Mouse (Mus musculus): ENCODE results near the gene Gstt4. TPM values are rescaled to one million over a fixed set of nuclear protein-coding genes. Genes with fewer than 3 reads are reported as not detected.

Gene Gstt4
- polyA plus RNA-seq, 1 experiment from 2014 or later, result not detected

Other genes starting within 250 kb of the Gstt4 start
- gene Ggt5, start 233.2 kb downstream of the Gstt4 start, polyA plus RNA-seq (2015; fragmentation: Nextera tagmentation; extraction: Ambion mirVana), result 0.96 and 2.0 TPM in 2 replicates
- 1.6 and 2.8 TPM in 2 replicates for gene Susd2, start 178.5 kb downstream of the Gstt4 start, polyA plus RNA-seq (2015; fragmentation: Nextera tagmentation; extraction: Ambion mirVana)
- 30.0 and 33.9 TPM in 2 replicates for gene Cabin1, start 58.2 kb downstream of the Gstt4 start, polyA plus RNA-seq (2015; fragmentation: Nextera tagmentation; extraction: Ambion mirVana)
- 77.3 and 79.2 TPM in 2 replicates for gene Ddt, start 49.1 kb downstream of the Gstt4 start, polyA plus RNA-seq (2015; fragmentation: Nextera tagmentation; extraction: Ambion mirVana)
- gene Gm20441, start 41.6 kb downstream of the Gstt4 start, polyA plus RNA-seq (2015; fragmentation: Nextera tagmentation; extraction: Ambion mirVana), result not detected in 2 replicates
- gene Gstt3, start 41.1 kb downstream of the Gstt4 start, polyA plus RNA-seq (2015; fragmentation: Nextera tagmentation; extraction: Ambion mirVana), result 11.8 and 16.7 TPM in 2 replicates
- gene Gstt1, start 24.0 kb downstream of the Gstt4 start, polyA plus RNA-seq (2015; fragmentation: Nextera tagmentation; extraction: Ambion mirVana), result 9.9 and 17.6 TPM in 2 replicates
- 5.9 and 9.1 TPM in 2 replicates for gene Gstt2, start 14.9 kb upstream of the Gstt4 start, polyA plus RNA-seq (2015; fragmentation: Nextera tagmentation; extraction: Ambion mirVana)
- 1,667 and 1,727 TPM in 2 replicates for gene Mif, start 37.7 kb upstream of the Gstt4 start, polyA plus RNA-seq (2015; fragmentation: Nextera tagmentation; extraction: Ambion mirVana)
- 2.6 and 3.9 TPM in 2 replicates for gene Derl3, start 70.9 kb upstream of the Gstt4 start, polyA plus RNA-seq (2015; fragmentation: Nextera tagmentation; extraction: Ambion mirVana)
- 229 and 250 TPM in 2 replicates for gene Smarcb1, start 99.1 kb upstream of the Gstt4 start, polyA plus RNA-seq (2015; fragmentation: Nextera tagmentation; extraction: Ambion mirVana)
- gene Chchd10, start 110.6 kb upstream of the Gstt4 start, polyA plus RNA-seq (2015; fragmentation: Nextera tagmentation; extraction: Ambion mirVana), result 9.4 and 9.5 TPM in 2 replicates
- 123 and 136 TPM in 2 replicates for gene Mmp11, start 114.0 kb upstream of the Gstt4 start, polyA plus RNA-seq (2015; fragmentation: Nextera tagmentation; extraction: Ambion mirVana)
- gene Gm867, start 118.1 kb upstream of the Gstt4 start, polyA plus RNA-seq (2015; fragmentation: Nextera tagmentation; extraction: Ambion mirVana), result 0.61 TPM in 1 of 2 replicates, not detected in the other
- 0.37 and 1.1 TPM in 2 replicates for gene Vpreb3, start 120.5 kb upstream of the Gstt4 start, polyA plus RNA-seq (2015; fragmentation: Nextera tagmentation; extraction: Ambion mirVana)
- gene Gm5134, start 132.0 kb upstream of the Gstt4 start, polyA plus RNA-seq (2015; fragmentation: Nextera tagmentation; extraction: Ambion mirVana), result not detected in 2 replicates
- gene Zfp280b, start 210.1 kb upstream of the Gstt4 start, polyA plus RNA-seq (2015; fragmentation: Nextera tagmentation; extraction: Ambion mirVana), result 18.9 and 19.1 TPM in 2 replicates

Measured in embryonic facial prominence, embryonic 13.5 days (tissue).